Mouse (Mus musculus) CH12.LX (cell line): ENCODE measurements around the gene Gatad1. TPM values are rescaled to one million over a fixed set of nuclear protein-coding genes. Genes with fewer than 3 reads are reported as not detected.

Experiments used
- DNase-seq: peaks from one replicate; pipeline ENCODE4 v3.0.0-alpha.2; 2013; ENCODE audit errors: extremely low read depth
- H3K27ac ChIP-seq: 2 replicates; pipeline ENCODE4 v1.5.1; 2012; ENCODE audit warnings: low read depth, mild to moderate bottlenecking, control low read depth, moderate library complexity; ENCODE audit not compliant: insufficient read depth
- H3K27me3 ChIP-seq: replicated peaks from 2 replicates; pipeline ENCODE3; 2012; ENCODE audit warnings: inconsistent platforms
- H3K36me3 ChIP-seq, 2 experiments: replicated peaks in 1 of 2; 2 replicates each; pipeline versions ENCODE3 to v1.6.1; 2012; ENCODE audit warnings: inconsistent platforms in 1 of 2, low read length in 1 of 2, mild to moderate bottlenecking in 1 of 2, mixed read lengths in 1 of 2, moderate library complexity in 1 of 2; ENCODE audit not compliant: control insufficient read depth in 1 of 2, insufficient read depth in 1 of 2
- H3K4me1 ChIP-seq, 2 experiments: 2 replicates each; pipeline ENCODE4 v1.6.1; 2012; ENCODE audit warnings: inconsistent platforms in 1 of 2, moderate library complexity in 1 of 2; ENCODE audit not compliant: insufficient read depth in 2 of 2, control insufficient read depth in 1 of 2
- H3K4me2 ChIP-seq: 2 replicates; pipeline ENCODE4 v1.6.1; 2012; ENCODE audit warnings: low read depth, mild to moderate bottlenecking, control low read depth; ENCODE audit not compliant: poor library complexity, insufficient read depth, severe bottlenecking
- H3K4me3 ChIP-seq, 3 experiments: fragments of 150-350 bp in 1 of 3; sonication (generic) in 1 of 3; replicated peaks in 1 of 3; 2 replicates each; pipeline versions ENCODE3 to v1.5.1; 2011 to 2012; ENCODE audit warnings: low read depth in 2 of 3, low read length in 2 of 3, mild to moderate bottlenecking in 2 of 3, moderate library complexity in 2 of 3, control low read depth in 1 of 3, improper control_type of control experiment in 1 of 3, inconsistent platforms in 1 of 3, mixed read lengths in 1 of 3; ENCODE audit not compliant: poor library complexity in 1 of 3
- H3K79me2 ChIP-seq: replicated peaks from 2 replicates; pipeline ENCODE4 v1.6.1; 2012; ENCODE audit warnings: mild to moderate bottlenecking, moderate library complexity; ENCODE audit not compliant: control insufficient read depth, poor library complexity, insufficient read depth, severe bottlenecking; ENCODE audit errors: extremely low read depth
- H3K9ac ChIP-seq: 2 replicates; pipeline ENCODE4 v1.6.1; 2012; ENCODE audit warnings: low read depth, mild to moderate bottlenecking, control low read depth, moderate library complexity; ENCODE audit not compliant: insufficient read depth
- H3K9me3 ChIP-seq: replicated peaks from 2 replicates; pipeline ENCODE3; 2012; ENCODE audit warnings: low read length, inconsistent platforms, mixed read lengths
- BHLHE40 ChIP-seq: IDR thresholded peaks from 2 replicates; pipeline ENCODE4 v1.6.1; 2011; ENCODE audit warnings: mild to moderate bottlenecking, low read depth, low read length, improper control_type of control experiment
- CHD2 ChIP-seq: IDR thresholded peaks from 2 replicates; pipeline ENCODE4 v1.6.1; 2011; ENCODE audit warnings: low read length, improper control_type of control experiment
- CTCF ChIP-seq, 2 experiments: IDR thresholded peaks in 1 of 2; conservative IDR thresholded peaks in 1 of 2; 2 replicates each; pipeline ENCODE4 v1.5.1; 2011 to 2012; ENCODE audit warnings: low read depth in 2 of 2, low read length in 2 of 2, improper control_type of control experiment in 1 of 2, inconsistent platforms in 1 of 2, mild to moderate bottlenecking in 1 of 2, moderate library complexity in 1 of 2
- ELF1 ChIP-seq: IDR thresholded peaks from 2 replicates; pipeline ENCODE4 v1.6.1; 2014; ENCODE audit warnings: low read depth, mild to moderate bottlenecking, inconsistent platforms, low read length, improper control_type of control experiment
- EP300 ChIP-seq: IDR thresholded peaks from 2 replicates; pipeline ENCODE4 v1.6.1; 2011; ENCODE audit warnings: low read length, improper control_type of control experiment
- GABPA ChIP-seq: IDR thresholded peaks from 2 replicates; pipeline ENCODE4 v1.6.1; 2012; ENCODE audit warnings: low read depth, low read length, improper control_type of control experiment, inconsistent platforms; ENCODE audit not compliant: insufficient replicate concordance
- JUND ChIP-seq: conservative IDR thresholded peaks from 2 replicates; pipeline ENCODE4 v1.6.1; 2011; ENCODE audit warnings: low read depth, low read length, improper control_type of control experiment
- KAT2A ChIP-seq: IDR thresholded peaks from 2 replicates; pipeline ENCODE4 v1.6.1; 2012; ENCODE audit warnings: low read length, improper control_type of control experiment, inconsistent platforms; ENCODE audit not compliant: insufficient replicate concordance
- MAX ChIP-seq: IDR thresholded peaks from 2 replicates; pipeline ENCODE4 v1.6.1; 2011; ENCODE audit warnings: low read length, improper control_type of control experiment
- MAZ ChIP-seq: IDR thresholded peaks from 2 replicates; pipeline ENCODE4 v1.6.1; 2012; ENCODE audit warnings: low read depth, mild to moderate bottlenecking, inconsistent platforms, low read length, improper control_type of control experiment, moderate library complexity
- MYC ChIP-seq: IDR thresholded peaks from 2 replicates; pipeline ENCODE4 v1.6.1; 2011; ENCODE audit warnings: low read depth, mild to moderate bottlenecking, improper control_type of control experiment, low read length
- NELFE ChIP-seq: IDR thresholded peaks from 2 replicates; pipeline ENCODE4 v1.6.1; 2011; ENCODE audit warnings: low read depth, low read length, improper control_type of control experiment
- POLR2A ChIP-seq: IDR thresholded peaks from 2 replicates; pipeline ENCODE4 v1.6.1; 2011; ENCODE audit warnings: low read depth, mild to moderate bottlenecking, improper control_type of control experiment, low read length
- POLR2AphosphoS2 ChIP-seq: IDR thresholded peaks from 2 replicates; pipeline ENCODE4 v1.6.1; 2011; ENCODE audit warnings: low read depth, low read length, improper control_type of control experiment
- RAD21 ChIP-seq: IDR thresholded peaks from 2 replicates; pipeline ENCODE4 v1.6.1; 2011; ENCODE audit warnings: low read depth, mild to moderate bottlenecking, low read length, improper control_type of control experiment, moderate library complexity
- SMC3 ChIP-seq: IDR thresholded peaks from 2 replicates; pipeline ENCODE4 v1.6.1; 2011; ENCODE audit warnings: low read depth, low read length, improper control_type of control experiment
- USF1 ChIP-seq: IDR thresholded peaks from 2 replicates; pipeline ENCODE4 v1.6.1; 2014; ENCODE audit warnings: low read depth, mild to moderate bottlenecking, inconsistent platforms, low read length, improper control_type of control experiment
- USF2 ChIP-seq: conservative IDR thresholded peaks from 2 replicates; pipeline ENCODE4 v1.6.1; 2011; ENCODE audit warnings: low read depth, low read length, improper control_type of control experiment
- ZC3H11A ChIP-seq: IDR thresholded peaks from 2 replicates; pipeline ENCODE4 v1.6.1; 2012; ENCODE audit warnings: low read depth, mild to moderate bottlenecking, inconsistent platforms, low read length, improper control_type of control experiment
- ZKSCAN1 ChIP-seq: IDR thresholded peaks from 2 replicates; pipeline ENCODE4 v1.6.1; 2012; ENCODE audit warnings: low read depth, inconsistent platforms, low read length, improper control_type of control experiment, borderline replicate concordance
- dilution Hi-C: fragments of 300-500 bp; cut with MboI; formaldehyde crosslinking; loops from 2 replicates; pipeline ENCODE4 v1.14.3; 2020; ENCODE audit warnings: low sequenced_read_pairs; ENCODE audit not compliant: extremely low pct_unique_long_range_greater_than_20kb, extremely low pct_ligation_motif_present
- in situ Hi-C: fragments of 300-500 bp; cut with MboI; formaldehyde crosslinking; loops from 3 replicates; pipeline ENCODE4 v1.14.3; 2019; ENCODE audit warnings: low sequenced_read_pairs, low pct_ligation_motif_present, low pct_unique_long_range_greater_than_20kb, mixed read lengths
- polyA plus RNA-seq: library from polyadenylated mRNA; unstranded; fragments of >175 nt; gene quantifications from 2 replicates; pipeline ENCODE4 v1.2.1, GENCODE M21; 2012; ENCODE audit warnings: low read depth; ENCODE audit not compliant: insufficient read length
- total RNA-seq, 2 experiments: library from RNA; depleted of rRNA; stranded (reverse); fragments of 300-350 nt in 1 of 2; fragments of >200 nt in 1 of 2; gene quantifications; 2 replicates each; pipeline ENCODE4 v1.2.3; 2012 to 2014

Gene Gatad1
- total and polyA plus RNA-seq, 3 experiments, result 51.2 to 133 (median 97.3) TPM

GRCm38 (mm10) chr5:3597171-3597570 is 59.8 kb downstream of the Gatad1 start:
- Histone ChIP-seq H3K9me3 (no peaks in the 10 kb centered on the region), H3K27me3 (no peaks in the 10 kb centered on the region), H3K4me2 (peak overlapping the region; percentile 60), H3K36me3 (peaks cover 5 to 24% of the 10 kb centered on the region in 2 experiments), H3K4me1 (peaks cover 0 to 18% of the 10 kb centered on the region in 2 experiments; a peak in 2 of 4 replicates), H3K79me2 (peaks cover 20% of the 10 kb centered on the region), H3K27ac (no peak overlapping the region), H3K9ac (peak overlapping the region; percentile 59; the same call in 1 of the 2 replicates), H3K4me3 (peak overlapping the region in 2 of 3 experiments; percentile 95 to 97)
- no peak for DNase-seq
- dilution Hi-C loops, result no loop called here
- no peak for TF ChIP-seq KAT2A
- TF ChIP-seq ELF1, result no peak
- no peak for TF ChIP-seq ZKSCAN1
- TF ChIP-seq POLR2AphosphoS2, result no peak
- TF ChIP-seq MAZ, result no peak
- no peak for TF ChIP-seq JUND
- in situ Hi-C loops, result no loop called here

DNA sequence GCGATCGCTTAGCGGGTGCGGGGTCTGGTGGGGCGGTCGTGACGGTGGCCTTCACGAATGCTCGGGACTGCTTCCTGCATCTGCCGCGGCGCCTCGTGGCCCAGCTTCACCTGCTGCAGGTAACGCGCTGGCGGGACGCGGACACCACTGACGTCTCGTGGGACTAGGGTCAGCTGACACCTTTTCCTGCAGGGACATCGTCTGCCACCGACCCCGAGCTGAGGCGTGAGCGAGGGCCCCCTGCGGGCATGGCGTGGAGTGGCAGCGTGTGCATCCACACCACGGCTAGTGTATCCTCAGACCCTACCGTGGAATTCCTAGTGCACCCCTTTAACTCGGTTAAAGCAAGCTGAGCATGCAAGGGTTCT is 60.6 kb downstream of the Gatad1 start, which contains the start of gene Rbm48:
TSS of gene Rbm48 (minus strand) at position 187 of the 368 bp plus-strand sequence.
- Histone ChIP-seq H3K9me3 (no peaks in the 10 kb centered on the region), H3K27ac (peak within 1 kb of the TSS; percentile 57), H3K4me1 (peaks cover 0 to 18% of the 10 kb centered on the region in 2 experiments; a peak in 2 of 4 replicates), H3K36me3 (peaks cover 6 to 32% of the 10 kb centered on the region in 2 experiments), H3K4me3 (peak within 1 kb of the TSS; percentile 96 to 99 (median 97)), H3K27me3 (no peaks in the 10 kb centered on the region), H3K79me2 (peaks cover 20% of the 10 kb centered on the region), H3K4me2 (peak within 1 kb of the TSS; percentile 79), H3K9ac (peak within 1 kb of the TSS; percentile 76)
- dilution Hi-C loops (no loop called here), in situ Hi-C loops (no loop called here)
- TF ChIP-seq NELFE (0 out of 2 replicates have a peak, but pooled peaks have one; percentile 2), EP300 (no peak), SMC3 (peak; percentile 36), USF1 (peak; percentile 63), GABPA (no peak), RAD21 (peak; percentile 27), BHLHE40 (no peak), MYC (0 out of 2 replicates have a peak, but pooled peaks have one; percentile 4), CTCF (conservative IDR thresholded peaks at IDR 0.05 in 1 of 2, IDR thresholded peaks at IDR 0.05 in 1 of 2; ENCODE audit: low read depth in 2 of 2, low read length in 2 of 2) (peak in 1 of 2 experiments; percentile 58; a peak in 3 of 4 replicates), CHD2 (peak; percentile 49; the same call in 1 of the 2 replicates), MAX (0 out of 2 replicates have a peak, but pooled peaks have one; percentile 8), ZC3H11A (no peak), POLR2A (no peak), USF2 (peak; percentile 45; the same call in 1 of the 2 replicates), ELF1 (no peak; the same call in 1 of the 2 replicates)
- DNase-seq, result peak; percentile 71
